Mouse (Mus musculus) G1E (cell line): ENCODE measurements around the gene Hibadh.

Experiments used
- CTCF ChIP-seq: IDR thresholded peaks from 2 replicates; pipeline ENCODE4 v1.5.1; 2012; ENCODE audit warnings: low read depth, low read length, inconsistent platforms, mixed read lengths
- GATA1 ChIP-seq: IDR thresholded peaks from 2 replicates; pipeline ENCODE4 v1.6.1; 2012; ENCODE audit warnings: borderline replicate concordance, low read length, inconsistent platforms, mixed read lengths
- POLR2AphosphoS5 ChIP-seq: IDR thresholded peaks from 2 replicates; pipeline ENCODE4 v1.6.1; 2012; ENCODE audit warnings: low read depth, low read length, inconsistent platforms; ENCODE audit not compliant: insufficient replicate concordance
- TAL1 ChIP-seq: conservative IDR thresholded peaks from 2 replicates; pipeline ENCODE4 v1.6.1; 2012; ENCODE audit warnings: low read depth, low read length, inconsistent platforms, mixed read lengths

GRCm38 (mm10) chr6:52508789-52509188, 131.4 kb downstream of the Hibadh start:
- no peak for TF ChIP-seq CTCF
- no peak for TF ChIP-seq POLR2AphosphoS5
- no peak for TF ChIP-seq TAL1
- no peak for TF ChIP-seq GATA1
